Mouse (Mus musculus) kidney, postnatal 25 days (tissue): ENCODE data around the gene Fam189a2.

Source experiments
- DNase-seq, 2 experiments: peaks; one replicate each; pipeline ENCODE4 v3.0.0; 2021; ENCODE audit warnings: mixed read lengths in 2 of 2

The Fam189a2 gene

DNA sequence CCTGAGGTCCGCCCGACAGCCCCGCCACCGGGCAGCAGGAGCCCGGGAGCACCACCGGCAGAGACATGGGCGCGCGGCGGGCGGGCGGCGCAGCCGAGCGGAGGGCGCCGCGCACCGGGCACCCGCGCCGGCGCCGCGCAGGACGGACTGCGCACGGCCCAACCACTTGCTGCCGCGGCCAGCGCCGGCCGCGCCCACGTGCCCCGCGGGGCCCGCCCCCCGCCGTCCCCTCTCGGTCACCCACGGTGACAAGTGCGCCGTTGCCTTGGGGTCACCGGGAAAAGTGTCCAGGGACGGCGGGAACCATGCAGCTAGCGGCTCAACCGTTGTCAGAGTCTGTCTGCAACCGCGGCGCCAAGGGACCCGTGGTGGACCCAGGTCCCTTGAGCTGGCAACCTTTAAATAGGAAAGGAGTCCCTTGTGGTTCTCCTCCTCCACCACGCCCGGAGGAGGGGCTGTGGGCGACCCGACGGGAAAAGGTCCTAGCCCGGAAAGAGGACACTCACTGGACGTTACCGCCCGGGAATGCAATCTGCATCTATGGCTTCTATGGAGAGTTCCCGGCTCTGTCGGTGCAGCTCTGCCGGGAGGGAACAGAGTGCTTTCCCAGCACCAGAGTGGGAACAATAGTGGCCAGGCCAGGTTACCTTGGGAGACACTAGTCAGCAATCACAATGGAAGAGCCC lies at the start of gene Fam189a2:
Gene Fam189a2 (minus strand): TSS at position 149 of the 686 bp plus-strand sequence.
- peak; percentile 33 to 67 for DNase-seq

DNA sequence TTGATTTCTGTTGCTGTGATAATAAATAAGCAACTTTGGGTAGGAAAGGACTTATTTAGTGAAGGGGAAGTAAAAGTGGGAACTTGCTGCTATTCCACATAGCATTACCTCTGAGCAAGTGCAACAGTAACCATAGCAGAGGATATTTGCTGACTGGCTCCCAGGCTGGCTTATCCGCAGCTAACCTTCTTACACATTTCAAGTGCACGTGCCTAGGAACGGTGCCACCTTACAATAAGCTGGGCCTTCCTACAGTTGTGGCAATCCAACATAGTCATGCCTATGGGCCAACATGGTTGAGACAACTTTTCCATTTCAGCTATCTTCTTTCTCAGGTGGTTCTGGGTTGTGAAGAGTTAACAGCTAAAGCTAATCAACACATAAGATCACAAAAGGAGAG lies 46.8 kb upstream of the Fam189a2 start:
- no peak for DNase-seq

DNA sequence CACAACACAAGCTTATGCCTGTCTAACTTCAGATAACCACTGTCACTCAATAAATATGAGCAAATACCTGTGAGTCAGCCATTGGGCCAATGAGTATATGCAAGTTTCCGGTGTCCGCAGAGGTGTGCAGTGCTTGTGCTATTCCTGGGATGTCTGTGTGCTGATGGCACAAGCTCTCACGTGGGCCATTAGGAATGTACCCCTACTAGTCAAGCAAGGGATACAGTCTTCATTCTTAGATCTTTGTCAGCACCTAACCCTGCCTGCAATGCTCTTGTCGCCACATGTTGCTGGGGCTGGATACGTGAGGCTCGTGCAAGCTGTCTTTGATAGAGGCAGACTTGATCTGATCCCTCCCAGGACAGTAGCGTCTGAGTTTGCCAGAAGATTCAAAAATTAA lies 45.7 kb upstream of the Fam189a2 start:
- no peak for DNase-seq

DNA sequence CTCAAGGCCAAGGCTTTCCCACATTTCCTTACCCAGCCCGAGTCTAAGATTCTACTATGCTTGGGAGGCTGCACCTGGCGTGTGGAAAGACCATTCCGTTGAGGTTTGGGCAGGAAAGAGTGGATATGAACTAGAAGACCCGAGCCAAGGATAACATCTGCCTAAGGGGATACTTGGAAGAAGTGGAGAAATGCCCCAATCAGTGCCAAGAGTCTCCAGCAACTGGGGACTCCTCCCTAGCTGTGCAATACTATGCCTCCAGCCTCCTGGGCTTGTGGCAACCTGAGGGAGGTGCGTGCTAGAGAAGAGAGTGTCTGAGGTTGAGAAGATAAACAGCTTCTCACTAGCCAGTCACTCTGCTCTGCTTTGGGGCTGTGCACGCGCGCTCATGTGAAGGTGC lies 45.1 kb upstream of the Fam189a2 start:
- DNase-seq, result no peak

DNA sequence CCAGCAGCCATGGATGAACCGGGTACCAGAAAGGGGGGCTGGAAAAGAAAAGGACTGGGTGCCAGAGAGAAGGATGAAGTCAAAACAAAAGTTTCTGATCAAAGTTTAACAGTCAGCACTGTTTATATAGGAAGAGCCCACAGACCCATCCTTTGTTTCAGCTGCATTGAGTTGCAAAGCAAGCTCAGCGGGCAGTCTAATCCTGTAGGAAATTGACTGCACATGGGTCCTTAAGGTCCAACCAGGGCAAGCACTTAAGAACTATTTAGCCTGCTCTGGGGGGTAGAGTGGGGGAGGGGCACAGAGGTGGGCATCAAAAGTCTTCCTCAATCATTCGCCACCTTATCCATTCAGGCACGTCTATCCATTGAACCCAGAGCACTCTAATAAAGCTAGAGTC lies 42.3 kb upstream of the Fam189a2 start:
- no peak for DNase-seq

DNA sequence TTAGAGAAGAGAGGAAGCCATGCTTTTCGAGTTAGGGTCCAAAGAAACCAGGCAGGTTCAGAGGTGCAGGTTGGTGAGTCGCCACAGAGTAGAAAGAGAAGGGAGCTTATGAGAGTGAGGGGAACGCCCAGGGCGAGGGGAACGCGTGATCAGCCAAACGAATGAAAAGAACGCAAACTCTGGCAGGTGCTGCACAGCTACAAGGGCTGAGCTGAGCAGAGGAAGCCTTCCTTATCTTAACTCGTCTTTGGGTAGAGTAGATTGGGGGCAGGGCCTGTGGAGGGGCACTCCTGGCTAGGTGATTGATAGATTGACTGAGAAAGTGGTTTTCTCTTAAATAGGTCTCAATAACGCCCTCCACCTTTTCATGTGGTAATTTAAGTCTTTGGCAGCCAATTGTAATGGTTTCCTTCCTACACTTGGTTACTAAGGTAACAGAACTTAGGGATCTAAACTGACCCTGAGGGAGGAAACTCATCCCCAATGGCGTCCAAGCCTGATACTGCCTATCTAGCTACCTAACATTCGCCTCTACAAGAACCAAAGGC lies 33.6 kb upstream of the Fam189a2 start:
- no peak for DNase-seq

DNA sequence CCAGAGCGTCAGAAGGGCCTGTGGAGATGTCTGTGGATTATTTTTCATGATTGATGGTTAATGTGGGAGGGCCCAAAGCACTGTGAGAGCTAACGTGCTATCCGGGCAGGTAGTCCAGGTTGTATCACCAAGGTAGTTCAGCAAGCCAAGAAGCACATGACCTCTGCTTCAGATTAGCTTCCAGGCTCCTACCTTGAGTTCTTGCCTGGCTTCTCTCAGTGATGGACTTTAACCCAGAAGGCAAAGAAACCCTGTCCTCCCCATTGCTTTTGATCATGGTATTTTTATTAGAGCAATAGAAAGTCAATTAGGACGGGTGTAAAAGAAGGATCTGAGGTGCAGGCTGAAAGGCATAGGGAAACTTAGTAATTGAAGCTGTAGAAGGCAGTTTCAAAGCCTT lies 32.8 kb upstream of the Fam189a2 start:
- no peak for DNase-seq

DNA sequence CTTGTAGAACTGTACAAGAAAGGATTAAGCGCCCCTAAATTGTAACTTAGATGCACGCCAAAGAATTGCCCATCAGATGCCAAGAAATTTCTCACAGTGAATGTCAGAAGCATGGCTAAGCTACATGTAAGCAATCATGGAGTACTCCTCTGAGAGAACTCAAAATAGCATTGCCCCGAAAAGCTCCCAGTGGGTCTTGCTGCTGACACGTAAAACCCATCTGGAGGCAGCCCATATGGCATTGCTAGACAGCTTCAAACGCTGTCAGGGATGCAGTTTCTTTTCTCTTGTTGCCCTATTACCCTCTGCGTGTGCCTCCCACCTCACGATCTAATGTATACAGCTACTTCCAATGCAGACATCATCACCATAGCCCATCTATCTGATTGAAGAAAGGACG lies 28.0 kb upstream of the Fam189a2 start:
- no peak for DNase-seq

DNA sequence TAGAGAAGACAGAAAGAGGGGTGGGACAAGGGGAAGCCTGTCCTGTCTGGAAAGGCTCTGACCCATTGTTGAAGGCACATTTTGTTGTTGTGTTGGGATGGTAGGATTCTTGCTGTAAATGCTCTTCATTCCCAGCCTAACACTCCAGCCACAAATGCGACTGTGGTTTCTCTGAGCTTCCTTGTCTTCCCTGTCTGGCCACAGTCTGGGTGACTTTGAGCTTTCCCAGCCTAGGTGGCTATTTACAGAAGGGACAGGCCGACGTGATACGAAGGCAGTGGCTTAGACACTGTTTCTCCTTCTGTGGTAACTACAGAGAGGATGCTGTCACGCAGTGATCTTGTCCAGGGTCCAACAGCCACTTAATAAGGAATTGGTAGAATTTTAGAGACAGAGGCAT lies 27.2 kb upstream of the Fam189a2 start:
- DNase-seq, result no peak

DNA sequence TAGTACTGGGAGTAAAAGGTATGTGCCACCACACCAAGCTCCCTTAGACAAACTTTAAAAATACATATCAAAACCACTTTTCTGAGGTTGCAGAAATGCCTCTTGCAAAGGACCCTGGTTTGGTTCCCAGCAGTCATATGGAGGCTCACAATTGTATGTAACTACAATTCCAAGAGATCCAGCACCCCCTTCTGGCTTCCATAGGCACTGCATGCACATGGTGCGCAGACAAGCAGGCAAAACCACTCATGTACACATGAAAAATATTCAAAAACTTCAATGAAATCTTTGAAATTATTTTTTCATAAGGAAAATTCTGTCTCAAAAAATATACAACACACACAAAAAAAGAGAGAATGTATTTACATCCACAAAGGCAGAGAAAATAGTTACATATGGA lies 26.1 kb upstream of the Fam189a2 start:
- no peak for DNase-seq

DNA sequence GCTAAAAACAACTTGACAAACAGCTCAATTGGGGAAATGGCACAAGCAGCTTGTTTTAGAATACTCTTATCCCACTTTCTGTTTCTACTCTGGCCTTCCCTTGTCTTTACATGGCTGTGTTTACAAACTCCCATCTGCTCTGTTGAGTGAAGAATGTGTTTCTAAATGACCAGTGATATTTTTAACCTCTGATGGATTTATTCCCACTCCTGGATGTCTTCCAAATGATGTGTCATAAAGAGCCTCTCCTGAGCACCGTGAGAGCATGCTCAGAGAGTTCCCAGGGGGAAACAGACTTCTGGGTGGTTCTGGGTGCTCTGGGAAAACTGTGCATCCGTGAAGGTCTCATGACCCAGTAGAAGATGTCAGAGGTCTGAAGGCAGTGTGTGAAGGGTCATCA lies 24.1 kb upstream of the Fam189a2 start:
- DNase-seq, result no peak

DNA sequence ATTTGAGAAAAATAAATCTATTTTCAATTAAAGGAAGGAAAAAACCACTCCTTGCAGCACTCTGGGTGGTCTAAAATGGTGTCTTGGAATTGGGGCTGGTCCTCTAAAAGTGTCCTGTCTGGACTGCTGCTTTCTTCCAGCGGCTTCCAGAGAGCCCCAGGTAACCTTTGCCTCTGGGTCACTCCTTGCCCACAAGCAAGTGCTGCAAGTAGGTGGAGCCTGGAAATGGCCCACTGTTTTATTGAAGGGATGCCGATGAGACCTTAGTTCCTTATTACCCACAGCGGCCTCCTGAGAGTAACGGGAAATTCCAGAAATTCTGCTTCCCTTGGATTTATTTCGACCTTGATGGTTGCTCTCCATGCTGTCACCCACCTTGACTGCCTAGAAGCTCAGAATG lies 23.4 kb upstream of the Fam189a2 start:
- peak; percentile 29 to 57 for DNase-seq

DNA sequence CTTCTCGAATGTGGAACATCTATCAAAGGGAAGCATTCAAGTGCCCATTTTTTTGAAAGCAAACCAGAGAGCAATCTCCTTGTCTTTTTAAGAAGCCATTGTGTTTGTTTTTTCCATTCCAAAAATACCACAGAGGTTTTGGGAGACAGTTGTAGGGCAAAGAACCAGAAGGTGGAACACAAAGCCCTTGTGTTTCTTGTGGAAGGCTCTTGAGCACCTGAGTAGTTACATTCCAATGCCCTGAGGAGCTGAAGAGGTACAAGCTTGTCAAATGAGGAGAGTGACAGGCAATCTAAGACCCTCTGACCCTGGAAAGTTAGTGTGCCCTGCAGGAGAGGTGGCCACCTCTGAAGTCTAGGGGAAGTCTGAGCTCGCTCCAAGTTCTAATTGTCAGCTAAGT lies 19.7 kb upstream of the Fam189a2 start:
- no peak for DNase-seq

DNA sequence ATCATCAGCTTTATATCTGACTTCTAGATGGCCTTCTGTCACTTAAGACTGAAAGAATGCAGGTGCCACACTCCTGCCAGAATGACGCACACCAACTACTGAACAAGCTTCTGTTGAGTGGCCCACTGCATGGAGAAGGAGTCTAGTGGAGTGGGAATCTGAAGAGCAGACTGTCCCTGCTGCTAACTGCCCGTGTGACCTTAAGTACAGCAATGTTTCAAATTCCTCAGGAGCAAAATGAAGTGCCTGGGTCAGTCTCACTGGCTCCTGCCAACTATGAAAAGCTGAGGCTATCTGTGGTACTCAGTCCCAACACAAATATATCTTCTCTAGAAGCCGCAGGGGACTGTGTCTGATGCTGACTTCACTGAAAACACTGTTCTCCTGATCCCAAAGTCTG lies 18.5 kb upstream of the Fam189a2 start:
- no peak for DNase-seq

DNA sequence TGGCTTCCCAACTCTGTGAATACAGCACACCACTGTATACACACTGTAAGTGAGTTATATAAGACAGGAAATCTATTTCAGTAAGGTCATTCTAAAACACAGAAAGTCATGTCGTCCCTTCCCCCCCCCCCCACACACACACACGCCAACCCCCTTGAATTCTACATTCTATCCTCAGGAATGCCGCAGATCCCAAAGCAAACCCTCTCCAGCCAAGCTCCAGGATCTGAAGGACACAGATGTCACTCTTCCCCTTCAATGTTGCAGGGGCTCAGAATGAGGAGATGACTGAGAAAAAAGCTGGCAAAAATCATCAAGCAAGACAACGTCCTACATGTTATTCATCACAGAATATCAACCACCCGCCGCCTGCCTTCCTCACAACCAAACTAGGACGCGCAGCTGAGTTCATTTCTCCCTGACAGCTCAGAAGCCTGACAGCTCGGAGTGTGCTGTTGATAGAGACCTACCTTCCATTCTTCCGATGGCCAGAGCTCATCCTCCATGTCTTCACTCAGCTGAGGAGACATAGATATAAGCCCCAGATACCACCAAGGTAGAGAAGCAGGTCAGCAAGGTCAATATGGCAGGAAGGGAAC lies 15.7 kb upstream of the Fam189a2 start:
- no peak for DNase-seq

DNA sequence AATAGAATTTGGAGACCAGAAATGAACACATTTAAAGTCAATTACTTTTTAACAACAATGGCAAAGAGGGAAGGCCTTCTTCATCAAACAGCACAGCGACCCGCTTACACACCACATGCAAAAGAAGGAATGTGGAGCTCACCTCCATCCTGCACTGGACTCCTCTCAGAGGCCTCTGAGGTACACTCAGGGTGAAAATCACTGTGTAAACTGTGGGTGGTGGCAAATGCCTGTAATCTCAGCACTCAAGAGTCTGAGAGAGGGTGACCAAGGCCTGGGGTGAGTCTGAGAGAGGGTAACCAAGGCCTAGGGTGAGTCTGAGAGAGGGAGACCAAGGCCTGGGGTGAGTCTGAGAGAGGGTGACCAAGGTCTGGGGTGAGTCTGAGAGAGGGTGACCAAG lies 11.6 kb upstream of the Fam189a2 start:
- no peak for DNase-seq

DNA sequence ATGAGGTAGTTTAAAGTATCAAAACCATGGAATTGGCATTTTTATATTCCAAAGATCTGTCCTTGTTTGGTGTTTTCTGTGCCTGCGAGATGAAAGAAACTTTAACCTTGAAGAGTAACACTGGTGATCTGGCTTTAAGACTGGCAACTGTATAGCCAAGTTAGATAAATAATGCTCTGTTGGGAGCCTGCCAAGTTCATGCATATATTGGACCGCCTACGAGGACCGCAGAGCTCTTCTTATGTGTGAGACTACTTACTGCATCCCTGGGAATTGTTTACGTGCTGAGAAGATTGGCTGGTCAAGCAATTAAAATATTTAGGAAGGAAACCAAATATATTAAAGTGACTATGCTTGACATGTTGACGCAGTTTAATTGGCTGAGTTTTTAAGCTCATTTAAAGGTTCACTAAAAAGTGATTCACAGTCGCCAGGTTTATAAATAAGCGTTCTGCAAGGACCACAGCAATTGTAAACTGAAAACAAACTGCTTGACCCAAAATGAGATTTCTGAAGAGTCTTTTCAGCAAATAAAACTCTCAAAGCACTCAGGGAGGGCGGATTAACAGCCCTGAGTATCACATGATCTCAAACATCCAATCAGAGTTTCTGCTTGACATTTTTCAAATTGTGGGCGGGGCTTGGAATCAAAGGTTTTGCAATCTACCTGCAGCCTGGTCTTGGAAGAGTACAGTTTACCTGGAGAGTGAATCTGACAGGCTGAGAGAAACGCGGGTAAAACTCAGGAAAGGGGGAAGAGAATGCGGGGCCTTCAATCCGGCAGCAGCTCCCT lies 8.4 kb upstream of the Fam189a2 start:
- DNase-seq, result peak; percentile 36 to 43

DNA sequence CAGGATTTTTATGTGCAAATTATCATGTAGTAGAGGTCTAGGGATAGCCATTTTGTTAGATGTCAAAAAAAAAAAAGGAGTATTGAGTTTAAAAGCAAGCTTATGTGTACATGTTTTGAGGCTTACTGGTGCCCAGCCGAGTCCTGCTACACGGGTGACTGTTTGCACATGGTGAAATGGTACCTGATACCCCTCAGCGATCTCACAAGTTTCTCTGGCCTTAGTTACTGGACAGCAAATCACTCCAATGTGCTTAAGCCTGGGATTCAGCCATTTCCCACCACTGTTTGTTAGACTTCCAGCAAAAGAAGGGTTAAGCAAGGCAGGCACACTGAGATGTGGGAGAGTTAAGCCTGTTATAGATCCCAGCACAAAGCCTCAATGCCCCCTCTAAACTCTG lies 3.5 kb upstream of the Fam189a2 start:
- DNase-seq, result no peak

DNA sequence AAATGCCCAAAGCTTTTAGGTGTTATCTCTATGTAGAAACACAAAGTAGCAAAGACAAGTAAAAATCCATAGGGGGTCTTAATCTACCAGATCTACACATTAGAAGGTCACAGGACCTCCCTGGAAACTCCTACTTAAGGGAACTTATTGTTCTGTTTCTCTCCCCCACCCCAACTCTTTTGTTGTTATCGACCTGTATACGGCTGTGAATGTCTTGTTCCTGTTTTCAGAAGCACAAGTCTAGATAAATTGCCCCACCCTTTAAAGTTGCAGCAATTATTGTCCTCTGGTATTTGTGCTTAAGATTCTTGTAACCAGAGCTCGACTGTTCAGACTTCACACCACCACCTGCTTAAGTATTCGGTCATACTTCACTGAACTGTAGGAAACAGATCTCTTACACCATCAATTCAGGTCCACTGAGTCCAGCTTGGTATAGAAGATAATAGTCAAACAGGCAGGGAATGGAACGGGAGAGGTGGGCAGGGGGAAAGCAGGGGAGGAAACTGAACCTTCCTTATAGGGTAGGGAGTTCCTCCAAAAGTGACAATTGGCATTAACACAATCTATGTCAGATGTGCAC lies 1.9 kb upstream of the Fam189a2 start:
- DNase-seq, result no peak

DNA sequence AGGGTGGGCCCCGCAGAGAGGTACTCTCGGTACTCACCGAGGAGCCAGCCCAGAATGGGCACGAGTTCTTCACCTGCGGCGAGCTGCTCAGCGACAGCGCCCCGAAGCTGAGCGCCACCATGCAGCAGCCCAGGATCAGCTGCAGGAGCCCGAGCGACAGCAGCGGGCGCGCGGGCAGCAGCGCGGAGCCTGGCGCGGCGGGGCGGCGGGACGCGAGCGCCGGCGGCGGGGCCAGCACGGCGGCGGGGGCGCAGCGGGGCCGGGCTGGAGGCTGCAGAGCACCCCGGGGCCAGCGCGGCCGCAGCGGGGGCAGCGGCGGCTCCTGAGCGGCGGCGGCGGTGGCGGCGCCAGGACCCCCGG lies 328 bp downstream of the Fam189a2 start:
- peak; percentile 29 to 54 for DNase-seq

DNA sequence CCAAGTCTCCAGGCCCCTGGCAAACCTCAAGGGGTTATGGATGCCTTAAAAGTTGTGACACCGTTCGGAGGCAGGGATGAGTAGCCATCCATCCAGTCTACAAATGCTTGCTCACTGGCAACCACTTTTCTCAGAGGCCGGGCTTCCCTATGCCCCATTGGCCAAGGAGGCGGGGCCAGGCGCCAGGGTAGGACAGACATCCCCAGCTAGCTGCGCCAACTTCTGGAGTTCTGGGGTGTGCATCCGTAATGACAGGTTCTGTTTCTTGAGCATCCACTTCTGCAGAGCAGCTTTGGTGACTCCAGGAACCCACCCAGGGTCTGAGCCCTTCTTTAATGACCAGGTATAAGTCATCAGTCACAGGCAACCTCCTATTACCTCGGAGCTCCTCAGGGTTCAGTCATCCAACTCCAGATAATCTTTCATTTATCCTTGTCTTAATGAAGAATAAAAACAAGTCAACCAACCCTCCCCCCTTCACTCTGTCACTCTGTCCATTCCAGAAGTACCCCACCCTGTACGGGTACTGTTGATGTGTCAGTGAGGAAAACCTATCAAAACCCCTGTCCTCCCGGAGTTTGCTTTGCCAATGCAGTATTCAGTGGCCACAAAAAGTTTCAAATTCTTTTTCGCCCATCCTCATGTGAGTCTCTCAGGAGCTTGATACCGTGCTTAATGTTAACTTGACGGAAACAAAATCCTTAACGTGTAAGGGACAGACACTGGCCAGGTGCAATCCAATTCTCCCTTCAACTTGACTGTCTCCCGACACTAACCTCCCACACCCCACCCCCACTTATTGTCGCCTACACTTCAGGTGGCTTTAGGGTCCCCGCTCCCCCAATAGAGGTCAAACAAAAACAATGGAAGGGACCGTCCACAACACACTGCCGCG lies 956 bp downstream of the Fam189a2 start:
- peak; percentile 62 to 71 for DNase-seq

DNA sequence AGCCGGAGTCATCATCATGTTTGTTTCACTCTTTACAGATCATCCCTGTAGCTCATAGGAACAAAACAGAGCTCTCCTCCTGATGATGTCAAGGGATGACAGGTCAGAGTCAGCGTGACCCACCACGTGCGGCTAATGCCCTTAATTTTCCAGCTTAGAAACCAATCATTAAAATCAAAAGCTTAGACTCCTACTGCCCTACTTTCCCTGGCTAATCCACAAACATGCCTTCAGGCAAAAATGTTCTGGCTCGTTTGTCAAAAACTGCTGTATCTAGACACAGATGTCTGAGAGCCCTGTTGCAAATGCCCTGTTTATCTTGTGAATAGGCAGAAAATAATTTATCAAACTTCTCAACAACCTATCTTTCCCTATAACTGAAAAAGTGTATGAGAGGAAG lies 4.9 kb downstream of the Fam189a2 start:
- no peak for DNase-seq

DNA sequence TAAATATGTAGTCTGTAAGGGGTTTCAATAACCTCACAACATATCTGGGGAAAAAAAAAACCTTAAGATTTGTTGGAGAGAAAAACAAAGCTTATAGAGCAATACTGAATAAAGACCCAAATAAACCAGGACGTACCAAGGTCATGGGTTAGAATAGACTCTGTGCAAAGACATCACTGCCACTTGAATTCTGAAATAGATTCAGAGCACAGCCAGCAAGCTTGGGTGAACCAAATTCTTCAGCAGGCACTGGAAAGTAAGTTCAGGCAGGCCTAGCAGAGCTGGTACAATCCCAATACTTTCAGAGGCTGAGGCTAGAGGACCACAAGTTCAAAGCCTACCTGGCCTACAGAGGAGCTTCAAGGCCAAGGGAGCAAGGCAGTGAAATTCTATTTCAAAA lies 6.2 kb downstream of the Fam189a2 start:
- no peak for DNase-seq
